Mouse (Mus musculus): ENCODE measurements at regions not wholly inside any gene's neighbourhood (a gene's known extent, or its start where the extent isn't known, plus 50 kb on each side); places are given as distances from the start of the nearest gene placed in this dataset.

DNA sequence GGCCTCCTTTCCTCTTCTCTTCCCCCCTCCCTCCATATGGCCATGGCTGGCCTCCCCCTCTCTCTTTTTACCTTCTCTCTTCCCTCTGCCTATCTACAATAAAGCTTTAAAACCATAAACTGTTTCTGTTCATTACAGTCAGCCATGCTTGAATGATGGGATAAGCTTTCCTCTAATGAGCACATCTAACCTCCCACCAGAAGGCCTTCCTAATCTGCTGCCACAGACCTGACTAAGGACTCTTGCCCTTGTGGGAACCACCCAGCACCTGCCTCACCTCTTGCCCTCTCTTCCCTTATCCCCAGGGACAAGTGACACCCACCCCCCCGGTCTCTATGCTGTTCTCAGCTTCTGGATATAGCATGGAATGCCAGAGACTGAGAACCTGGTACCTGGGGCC, 1464.6 kb upstream of the Slc7a12 start:
- peak in 1 of 2 experiments; percentile 16 for DNase-seq

Data from kidney, postnatal 25 days (tissue).